Mouse (Mus musculus): Measurements from ENCODE around the gene Fmo6.

Fmo6 gene

DNA sequence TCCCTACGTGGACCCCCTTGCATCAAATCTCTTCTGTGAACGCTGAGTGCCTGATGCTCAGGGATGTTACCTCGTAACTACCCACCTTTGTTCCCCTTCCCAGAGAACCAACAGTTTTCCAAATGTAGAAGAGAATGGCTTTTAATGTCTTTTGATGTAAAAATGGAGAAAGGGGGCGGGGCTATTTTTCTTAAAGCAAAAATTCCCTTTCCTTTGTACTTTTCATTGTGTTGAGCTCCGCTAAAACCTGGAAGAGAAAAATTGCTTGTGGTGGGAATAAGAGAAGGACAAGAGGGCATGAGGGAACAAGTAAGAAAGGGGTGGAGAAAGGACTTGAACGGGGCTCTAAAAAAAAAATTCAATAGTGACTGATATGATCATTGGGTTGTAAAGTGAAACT is at the start of gene Fmo6:
TSS of gene Fmo6 (minus strand) at position 101 of the 400 bp plus-strand sequence.
- DNase-seq (ENCODE audit: inconsistent age in 2 of 2, low spot score in 1 of 2) = no peak

DNA sequence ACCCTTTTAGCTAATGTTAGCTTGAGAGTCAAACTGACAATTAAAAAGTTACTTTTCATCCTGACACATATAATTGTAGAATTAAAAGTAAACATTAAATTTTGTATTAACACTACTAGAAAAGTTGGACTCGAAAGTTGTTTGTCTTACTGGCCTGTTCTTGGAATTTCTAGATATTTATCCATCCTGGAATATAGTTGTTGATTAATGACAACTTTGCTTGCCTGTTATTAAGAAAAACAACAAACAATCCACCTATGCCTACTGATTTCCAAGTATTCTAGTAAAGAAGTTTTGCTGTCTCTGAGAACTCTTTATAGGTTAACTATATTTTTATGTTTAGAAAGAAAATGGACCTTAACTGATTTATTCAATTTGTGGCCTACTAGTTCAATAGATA is 49.5 kb upstream of the Fmo6 start:
- no peak for DNase-seq (ENCODE audit: inconsistent age in 2 of 2, low spot score in 1 of 2)

DNA sequence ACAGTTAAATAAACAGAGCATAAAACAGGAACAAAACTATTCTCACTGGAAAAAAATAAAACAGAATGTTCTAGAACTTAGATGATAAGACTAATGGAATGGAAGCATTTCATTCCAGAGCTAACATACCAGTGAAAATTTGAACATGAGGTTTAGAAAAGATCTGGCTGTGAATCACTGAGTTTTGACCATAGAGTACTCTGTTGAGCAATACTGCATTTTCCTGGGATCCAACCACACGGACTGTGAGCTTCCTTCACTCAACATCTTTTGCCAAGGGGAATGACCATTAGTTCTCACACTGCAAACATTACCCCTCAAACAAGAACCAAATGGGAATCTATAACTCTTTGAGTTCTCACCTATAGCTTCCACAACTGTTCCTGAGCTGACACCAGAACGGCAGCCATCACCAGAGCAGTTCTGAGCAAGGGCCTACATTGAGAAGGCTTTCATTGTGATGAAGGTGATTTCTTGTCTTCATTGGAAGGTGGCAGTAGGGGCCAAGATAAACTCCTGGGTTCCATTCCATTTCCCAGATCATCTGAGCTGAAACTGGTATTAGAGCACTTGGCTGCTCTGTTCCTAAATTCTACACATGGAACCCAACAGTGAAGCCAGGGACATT is 48.9 kb upstream of the Fmo6 start:
- no peak for DNase-seq (ENCODE audit: inconsistent age in 2 of 2, low spot score in 1 of 2)

DNA sequence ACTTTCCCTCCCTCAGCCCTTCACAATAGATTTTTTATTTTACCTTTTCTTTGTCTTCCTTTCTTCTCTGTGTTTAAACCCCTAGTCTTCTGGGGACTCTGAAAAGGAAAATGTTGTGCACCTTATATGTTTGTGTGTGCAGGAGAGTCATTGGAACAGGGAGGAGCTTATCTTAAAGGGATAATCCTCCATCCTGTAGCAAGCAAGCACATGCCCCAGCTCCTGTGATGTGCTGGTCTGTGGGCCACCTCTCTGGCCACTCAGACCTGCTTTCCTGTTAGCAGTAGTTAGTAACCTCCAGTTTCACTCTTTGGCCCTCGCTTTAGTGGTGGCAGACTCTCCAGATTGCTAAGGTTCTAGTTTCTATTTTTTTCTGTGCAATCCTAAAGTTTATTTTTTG is 47.1 kb upstream of the Fmo6 start, which contains the start of gene Fmo3:
TSS of gene Fmo3 (minus strand) at position 101 of the 400 bp plus-strand sequence.
- DNase-seq (ENCODE audit: inconsistent age in 2 of 2, low spot score in 1 of 2) = no peak

- DNase-seq (ENCODE audit: inconsistent age in 2 of 2, low spot score in 1 of 2) = no peak
These were observed 26.2 kb upstream of the Fmo6 start for GRCm38 (mm10) chr1:162963556-162963955.

GRCm38 (mm10) chr1:162957422-162957821 is 20.1 kb upstream of the Fmo6 start:
- no peak for DNase-seq (ENCODE audit: inconsistent age in 2 of 2, low spot score in 1 of 2)

DNA sequence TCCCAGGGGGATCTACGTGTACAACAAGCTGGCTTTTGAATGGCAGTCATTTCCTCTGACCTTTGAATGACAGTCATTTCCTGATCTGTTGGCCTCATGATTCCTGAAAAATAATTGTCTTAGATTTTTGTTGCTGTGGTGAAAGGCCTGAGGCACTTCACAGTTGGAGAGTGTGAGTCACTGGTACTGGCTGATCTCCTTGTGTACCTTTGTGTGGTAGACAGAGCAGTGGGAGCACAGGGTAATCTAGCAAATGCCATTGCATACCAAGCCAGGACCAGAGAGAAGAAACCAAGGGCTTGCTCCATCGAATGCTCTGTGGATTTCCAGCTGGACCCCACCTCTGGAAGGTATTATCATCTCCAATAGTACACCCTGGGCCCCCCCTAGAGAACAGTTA is 15.8 kb upstream of the Fmo6 start:
- DNase-seq (ENCODE audit: inconsistent age in 2 of 2, low spot score in 1 of 2) = peak in 1 of 2 experiments; percentile 26

DNA sequence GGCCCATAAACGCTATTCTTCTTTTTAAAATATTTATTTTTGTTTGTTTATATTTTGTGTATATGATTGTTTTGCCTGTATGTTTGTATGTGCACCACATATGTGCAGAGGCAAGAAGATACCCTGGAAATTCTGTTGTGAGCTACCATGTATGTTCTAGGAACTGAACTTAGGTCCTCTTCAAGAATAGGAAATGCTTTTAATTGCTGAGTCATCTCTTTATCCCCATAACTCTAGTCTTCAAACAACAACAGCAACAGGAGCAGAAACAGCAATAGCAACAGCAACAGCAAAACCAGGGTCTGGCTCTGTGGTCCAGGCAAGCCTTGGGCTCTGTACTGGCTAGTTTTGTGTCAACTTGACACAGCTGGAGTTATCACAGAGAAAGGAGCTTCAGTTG is 12.4 kb upstream of the Fmo6 start:
- DNase-seq (ENCODE audit: inconsistent age in 2 of 2, low spot score in 1 of 2) = no peak

DNA sequence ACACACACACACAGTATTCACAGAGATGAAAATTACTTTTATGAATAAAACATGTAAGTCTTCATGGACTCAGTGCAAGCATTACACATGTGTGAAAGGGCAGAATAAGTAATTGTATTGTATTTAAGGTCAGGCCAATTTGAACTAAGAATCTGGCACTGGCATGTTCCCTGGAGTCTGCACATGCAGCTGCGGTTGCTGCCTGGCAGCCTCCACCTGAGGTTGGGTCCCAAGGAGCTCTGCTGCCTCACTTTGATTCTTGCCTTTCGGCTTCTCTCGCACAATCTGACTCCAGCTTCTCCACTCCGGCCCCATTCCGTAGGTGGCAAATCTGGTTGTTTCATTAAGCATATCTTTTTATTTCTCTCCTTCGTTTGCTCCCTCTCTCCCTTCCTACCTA is 10.6 kb upstream of the Fmo6 start:
- no peak for DNase-seq (ENCODE audit: inconsistent age in 2 of 2, low spot score in 1 of 2)

- DNase-seq (ENCODE audit: inconsistent age in 2 of 2, low spot score in 1 of 2) = no peak
These were observed 9.7 kb upstream of the Fmo6 start for GRCm38 (mm10) chr1:162946837-162947558.

DNA sequence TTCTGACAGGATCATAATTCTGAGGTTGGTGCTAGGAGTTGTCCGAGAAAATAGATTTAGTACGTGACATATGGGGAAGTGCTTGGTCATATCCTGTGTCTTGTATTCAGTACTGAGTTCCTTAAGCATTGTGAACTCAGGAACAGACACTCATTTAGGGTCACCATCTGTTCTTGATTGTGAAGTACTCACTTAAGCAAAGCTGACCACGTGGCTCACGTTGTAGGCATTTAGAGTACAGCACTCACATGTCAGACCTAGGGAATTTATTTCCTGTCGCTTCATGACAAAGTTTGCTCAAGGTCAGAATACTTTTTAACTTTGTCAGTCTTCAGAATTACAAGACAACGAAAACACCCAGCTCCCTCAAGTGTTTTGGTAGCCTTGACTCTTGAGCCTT is 6.4 kb upstream of the Fmo6 start:
- DNase-seq (ENCODE audit: inconsistent age in 2 of 2, low spot score in 1 of 2) = peak in 1 of 2 experiments; percentile 27

- DNase-seq (ENCODE audit: inconsistent age in 2 of 2, low spot score in 1 of 2) = peak; percentile 21 to 57
These were observed 1.5 kb upstream of the Fmo6 start for GRCm38 (mm10) chr1:162938696-162939351.

DNA sequence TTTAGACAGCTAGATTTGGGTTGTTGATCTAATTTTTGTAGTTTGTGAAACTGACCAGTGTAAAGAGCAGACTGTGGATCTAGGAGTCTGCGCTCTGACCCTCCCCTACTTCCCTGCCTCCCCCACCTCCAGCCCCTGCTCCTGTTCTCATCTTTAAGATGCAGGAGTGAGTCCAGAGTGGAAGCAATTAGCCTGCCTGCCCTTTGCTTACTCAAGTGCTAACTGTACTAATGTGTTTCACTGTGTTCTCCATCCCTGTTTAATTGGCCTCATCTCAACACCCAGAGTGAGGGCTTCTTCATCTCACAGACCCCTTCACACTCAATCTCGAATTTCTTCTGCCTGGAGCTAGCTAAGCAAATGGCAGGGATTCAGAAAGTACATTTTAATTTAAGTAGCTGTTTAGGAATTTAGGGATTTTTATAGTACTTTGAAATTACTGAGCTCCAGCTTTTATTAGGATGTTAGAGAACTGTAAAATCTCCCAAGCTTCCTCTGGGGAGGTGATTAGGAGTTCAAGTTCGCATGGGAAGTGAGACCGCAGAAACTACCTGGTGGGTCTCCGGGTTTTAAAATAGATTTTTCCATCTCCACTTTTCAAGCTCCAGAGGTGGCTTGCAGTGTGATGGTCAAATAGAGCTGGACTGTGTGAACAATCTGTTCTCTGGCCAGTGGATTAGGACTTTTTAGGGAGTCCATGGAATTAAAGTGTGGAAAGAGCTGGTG is 818 bp upstream of the Fmo6 start:
- DNase-seq (ENCODE audit: inconsistent age in 2 of 2, low spot score in 1 of 2) = no peak

GRCm38 (mm10) chr1:162934374-162935012 is 2.8 kb downstream of the Fmo6 start:
- DNase-seq (ENCODE audit: inconsistent age in 2 of 2, low spot score in 1 of 2) = no peak

GRCm38 (mm10) chr1:162932386-162932785 is 4.9 kb downstream of the Fmo6 start:
- DNase-seq (ENCODE audit: inconsistent age in 2 of 2, low spot score in 1 of 2) = no peak

- DNase-seq (ENCODE audit: inconsistent age in 2 of 2, low spot score in 1 of 2) = no peak
These were observed 5.4 kb downstream of the Fmo6 start for GRCm38 (mm10) chr1:162931880-162932279.

DNA sequence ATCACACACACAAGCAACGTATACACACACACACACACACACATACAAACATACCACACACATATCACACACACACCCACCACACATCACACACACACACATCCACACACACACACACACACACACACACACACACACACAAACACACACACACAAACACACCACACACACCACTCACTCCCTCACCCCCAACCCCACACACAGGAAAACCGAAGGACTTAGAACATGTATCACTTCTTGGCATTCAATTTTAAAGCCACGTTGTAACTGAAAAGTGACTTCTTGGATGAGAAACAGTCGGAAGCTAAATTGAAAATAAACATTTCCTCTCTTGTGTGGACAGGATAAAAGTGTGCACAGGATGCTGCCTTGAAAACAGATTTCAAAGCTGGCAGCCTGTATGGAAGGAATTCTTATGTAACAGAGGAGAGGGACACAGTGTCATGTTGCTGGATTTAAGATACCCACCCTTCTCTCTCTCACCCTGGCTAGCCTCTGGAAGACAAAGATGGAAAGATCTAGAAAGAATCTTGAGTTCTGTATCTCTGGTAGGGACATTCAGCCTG is 5.9 kb downstream of the Fmo6 start:
- peak in 1 of 2 experiments; percentile 36 for DNase-seq (ENCODE audit: inconsistent age in 2 of 2, low spot score in 1 of 2)

DNA sequence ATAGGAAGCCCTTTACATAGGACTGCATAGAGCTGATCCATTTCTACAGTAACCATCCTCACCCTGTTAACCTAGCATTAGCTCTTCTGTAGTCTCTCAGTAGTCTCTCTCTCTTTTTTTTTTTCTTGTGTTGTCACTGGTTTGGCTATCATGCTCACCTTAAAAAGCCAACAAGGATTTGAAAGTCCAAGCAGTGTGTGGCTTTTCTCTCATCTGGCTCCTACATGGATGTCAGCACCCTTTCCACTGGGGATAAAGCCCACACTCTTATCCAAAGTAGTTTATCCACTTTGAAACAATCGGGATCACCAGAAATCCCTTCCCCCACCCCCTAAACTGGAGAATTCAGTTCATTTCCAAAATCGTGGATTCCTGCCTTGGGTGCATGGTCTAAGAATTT is 6.7 kb downstream of the Fmo6 start:
- DNase-seq (ENCODE audit: inconsistent age in 2 of 2, low spot score in 1 of 2) = no peak

GRCm38 (mm10) chr1:162929146-162929545 is 8.2 kb downstream of the Fmo6 start:
- DNase-seq (ENCODE audit: inconsistent age in 2 of 2, low spot score in 1 of 2) = no peak

- no peak for DNase-seq (ENCODE audit: inconsistent age in 2 of 2, low spot score in 1 of 2)
These were observed 12.2 kb downstream of the Fmo6 start for GRCm38 (mm10) chr1:162925121-162925520.

DNA sequence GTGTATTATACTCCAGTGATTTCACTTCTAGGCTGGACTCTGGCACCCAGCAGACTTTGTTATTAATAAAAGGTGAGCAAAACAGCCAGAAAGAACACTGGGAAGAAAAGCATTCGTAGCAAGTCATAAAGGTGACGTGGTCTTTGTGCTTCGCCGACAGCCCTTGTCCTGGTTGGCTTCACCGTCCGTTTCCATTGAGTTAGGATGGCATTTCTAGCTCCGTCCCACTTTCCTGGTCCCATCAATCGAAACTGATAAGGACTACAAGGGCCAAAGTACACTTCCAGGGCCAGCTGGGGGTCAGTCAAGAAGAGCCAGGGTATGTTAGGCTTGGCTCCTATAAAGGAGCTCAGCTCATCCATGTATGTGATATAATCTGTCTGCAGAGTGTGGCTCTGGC is 20.7 kb downstream of the Fmo6 start:
- no peak for DNase-seq (ENCODE audit: inconsistent age in 2 of 2, low spot score in 1 of 2)
